Mouse (Mus musculus) liver, adult 2 months (tissue): ENCODE data around the gene Hcn1.

Experiments
- CTCF ChIP-seq: fragments of 200-500 bp; IDR thresholded peaks from 2 replicates; pipeline ENCODE4 v1.5.1; 2011; ENCODE audit warnings: low read depth, low read length, control low read depth
- POLR2A ChIP-seq: fragments of 200-500 bp; IDR thresholded peaks from 2 replicates; pipeline ENCODE4 v1.6.1; 2011; ENCODE audit warnings: low read length, control low read depth; ENCODE audit not compliant: insufficient read depth; ENCODE audit errors: extremely low read depth

GRCm38 (mm10) chr13:117947704-117948376 is 345.7 kb downstream of the Hcn1 start:
- TF ChIP-seq POLR2A (no peak), CTCF (no peak)
